Mouse (Mus musculus) cerebellum, adult 2 months (tissue): Measurements from ENCODE around the gene Racgap1. TPM values are rescaled to one million over a fixed set of nuclear protein-coding genes. Genes with fewer than 3 reads are reported as not detected.
A peak's percentile ranks its signal among the peaks of the same experiment; 100 is the strongest.

Source experiments
- DNase-seq, 2 experiments: peaks; one replicate each; pipeline ENCODE4 v3.0.0; 2021
- H3K27ac ChIP-seq: fragments of 200-500 bp; 2 replicates; pipeline ENCODE4 v1.5.1; 2012; ENCODE audit warnings: low read length, control low read depth, inconsistent platforms; ENCODE audit not compliant: insufficient read depth
- H3K27me3 ChIP-seq: fragments of 200-500 bp; 2 replicates; pipeline ENCODE4 v1.6.1; 2012; ENCODE audit warnings: inconsistent platforms, mild to moderate bottlenecking, low read length, moderate library complexity; ENCODE audit not compliant: control insufficient read depth, insufficient read depth
- H3K4me1 ChIP-seq: fragments of 200-500 bp; 2 replicates; pipeline ENCODE4 v1.6.1; 2011; ENCODE audit warnings: low read length; ENCODE audit not compliant: control insufficient read depth, insufficient read depth
- H3K4me3 ChIP-seq: fragments of 200-500 bp; replicated peaks from 2 replicates; pipeline ENCODE3; 2011; ENCODE audit warnings: mild to moderate bottlenecking, low read depth, low read length, control low read depth; ENCODE audit not compliant: insufficient read depth
- CTCF ChIP-seq: fragments of 200-500 bp; IDR thresholded peaks from 2 replicates; pipeline ENCODE4 v1.5.1; 2011; ENCODE audit warnings: low read depth, mild to moderate bottlenecking, control low read depth, low read length, moderate library complexity, borderline replicate concordance; ENCODE audit not compliant: insufficient read depth
- POLR2A ChIP-seq: fragments of 200-500 bp; IDR thresholded peaks from 2 replicates; pipeline ENCODE4 v1.6.1; 2011; ENCODE audit warnings: low read length, control low read depth, borderline replicate concordance; ENCODE audit not compliant: insufficient read depth
- WGBS: fragments of 180-500 bp; shearing (Covaris S2); methylation state at CpG from one replicate; pipeline ENCODE4 v1.1.7; 2018; 5-methylcytosine and 5-hydroxymethylcytosine counted together
- polyA plus RNA-seq: library from polyadenylated mRNA; depleted of rRNA; stranded (reverse); fragments of >200 nt; gene quantifications from 2 replicates; pipeline ENCODE4 v1.2.3, GENCODE M21; 2012; rRNA removed

Gene Racgap1
- polyA plus RNA-seq, 1 experiment: 15.5 TPM

DNA sequence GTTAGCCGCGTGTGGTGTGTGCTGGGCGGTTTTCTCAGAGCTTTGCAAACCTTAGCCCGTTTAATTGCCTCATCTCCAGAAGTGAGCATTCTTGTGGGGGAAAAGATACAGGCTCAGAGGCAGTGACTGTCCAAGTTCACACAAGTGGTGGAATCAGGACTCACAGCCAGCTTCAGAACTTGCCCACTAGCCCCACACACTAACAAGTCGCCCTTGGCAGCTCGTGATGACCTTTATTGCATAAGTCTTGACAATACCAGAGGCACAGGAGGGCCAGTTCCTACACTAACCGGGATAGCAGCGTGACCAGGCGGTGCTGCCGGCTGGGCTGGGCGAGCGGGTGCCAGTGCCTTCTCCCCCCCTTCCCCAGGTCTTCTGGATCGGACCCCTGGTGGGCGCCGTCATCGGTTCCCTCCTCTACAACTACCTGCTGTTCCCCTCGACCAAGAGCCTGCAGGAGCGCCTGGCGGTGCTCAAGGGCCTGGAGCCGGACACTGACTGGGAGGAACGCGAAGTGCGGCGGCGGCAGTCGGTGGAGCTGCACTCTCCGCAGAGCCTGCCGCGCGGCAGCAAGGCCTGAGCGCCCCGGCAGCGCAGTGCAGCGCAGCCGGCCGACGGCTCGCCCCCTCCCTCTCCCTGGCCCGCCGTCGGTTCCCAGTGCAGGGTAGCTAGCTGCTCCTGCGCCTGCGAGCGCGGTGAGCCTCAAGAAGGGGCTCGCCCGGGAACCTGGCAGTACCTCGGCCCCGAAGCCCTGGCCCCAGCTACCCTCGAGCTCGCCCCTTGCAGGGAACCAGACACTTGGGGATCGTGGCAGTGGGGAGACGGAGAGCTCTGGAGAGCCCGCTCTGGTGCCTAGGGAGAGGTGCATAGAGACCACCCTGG, 67.8 kb downstream of the Racgap1 start:
- TF ChIP-seq CTCF (0 out of 2 replicates have a peak, but pooled peaks have one; percentile 7), POLR2A (no peak)
- Histone ChIP-seq H3K27me3 (no peaks in the 10 kb centered on the region), H3K4me3 (peak overlapping the region; percentile 16), H3K27ac (no peak overlapping the region), H3K4me1 (peaks cover 14% of the 10 kb centered on the region)
- WGBS: 15% methylated on average over 54 of the region's 54 CpGs
- DNase-seq: peak; percentile 49 to 64

DNA sequence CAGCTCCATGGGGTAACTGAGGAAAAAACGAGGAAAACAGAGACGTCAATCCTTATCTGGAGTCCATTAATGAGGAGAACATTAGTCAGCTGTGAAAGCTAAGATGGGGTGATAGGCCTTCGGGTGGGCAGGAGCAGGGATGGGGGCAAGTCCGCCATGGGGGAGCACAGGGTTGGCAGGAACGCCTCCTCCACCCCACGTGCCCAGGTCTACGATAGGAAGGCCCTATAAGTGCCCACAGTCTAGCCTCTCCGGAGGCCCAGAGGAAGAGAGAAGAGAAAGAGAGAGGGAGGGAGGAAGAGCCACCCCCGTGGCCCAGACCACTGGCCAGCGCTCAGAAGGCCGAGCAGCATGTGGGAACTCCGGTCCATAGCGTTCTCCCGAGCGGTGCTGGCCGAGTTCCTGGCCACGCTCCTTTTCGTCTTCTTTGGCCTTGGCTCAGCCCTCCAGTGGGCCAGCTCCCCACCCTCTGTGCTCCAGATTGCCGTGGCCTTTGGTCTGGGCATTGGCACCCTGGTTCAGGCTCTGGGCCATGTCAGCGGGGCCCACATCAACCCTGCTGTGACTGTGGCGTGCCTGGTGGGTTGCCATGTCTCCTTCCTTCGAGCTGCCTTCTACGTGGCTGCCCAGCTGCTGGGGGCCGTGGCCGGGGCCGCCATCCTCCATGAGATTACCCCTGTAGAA, 72.5 kb downstream of the Racgap1 start, which contains the start of gene Aqp2:
Gene Aqp2 (plus strand): TSS at position 254 of the 684 bp plus-strand sequence.
- Histone ChIP-seq H3K4me1 (peaks cover 12% of the 10 kb centered on the region), H3K4me3 (no peak within 1 kb of the TSS), H3K27me3 (no peaks in the 10 kb centered on the region), H3K27ac (no peak within 1 kb of the TSS)
- whole genome bisulfite sequencing: 25% methylated on average over 25 of the region's 26 CpGs
- peak; percentile 52 to 59 for DNase-seq
- TF ChIP-seq CTCF: no peak
- no peak for TF ChIP-seq POLR2A

Other genes starting within 250 kb of the Racgap1 start
- gene Nckap5l, start 193.9 kb downstream of the Racgap1 start, polyA plus RNA-seq: 12.3 TPM in 2 replicates
- 11.6 and 12.4 TPM in 2 replicates for gene Bcdin3d, start 176.9 kb downstream of the Racgap1 start, polyA plus RNA-seq
- 241 and 263 TPM in 2 replicates for gene Faim2, start 123.5 kb downstream of the Racgap1 start, polyA plus RNA-seq
- gene Aqp2, start 72.6 kb downstream of the Racgap1 start, polyA plus RNA-seq: 0.23 and 0.43 TPM in 2 replicates
- gene Aqp5, start 60.9 kb downstream of the Racgap1 start, polyA plus RNA-seq: 0.36 and 0.56 TPM in 2 replicates
- gene Aqp6, start 50.3 kb downstream of the Racgap1 start, polyA plus RNA-seq: 29.0 and 38.4 TPM in 2 replicates
- 102 and 104 TPM in 2 replicates for gene Asic1, start 18.7 kb upstream of the Racgap1 start, polyA plus RNA-seq
- 82.3 and 87.1 TPM in 2 replicates for gene Smarcd1, start 50.5 kb upstream of the Racgap1 start, polyA plus RNA-seq
- gene Gm17349, start 53.8 kb upstream of the Racgap1 start, polyA plus RNA-seq: not detected in 2 replicates
- 130 and 143 TPM in 2 replicates for gene Gpd1, start 65.9 kb upstream of the Racgap1 start, polyA plus RNA-seq
- 351 and 364 TPM in 2 replicates for gene Cox14, start 74.0 kb upstream of the Racgap1 start, polyA plus RNA-seq
- gene Cers5, start 121.2 kb upstream of the Racgap1 start, polyA plus RNA-seq: 40.2 and 45.5 TPM in 2 replicates
- 12.3 and 13.5 TPM in 2 replicates for gene Lima1, start 223.8 kb upstream of the Racgap1 start, polyA plus RNA-seq